Mouse (Mus musculus) forebrain, postnatal 0 days (tissue): ENCODE data around the gene Negr1. TPM values are rescaled to one million over a fixed set of nuclear protein-coding genes. Genes with fewer than 3 reads are reported as not detected.

Experiments
- ATAC-seq: fragments of 200-750 bp; cut with Nextera tagmentation; 2 replicates; pipeline ENCODE4 v1.8.0; 2017; ENCODE audit warnings: mild to moderate bottlenecking, moderate library complexity
- DNase-seq: peaks from one replicate; pipeline ENCODE4 v3.0.0-alpha.2; 2015
- H3K27ac ChIP-seq: fragments of 300-500 bp; sonication (generic); 2 replicates; pipeline ENCODE4 v1.5.1; 2014; ENCODE audit warnings: low read depth, mild to moderate bottlenecking, antibody characterized with exemption, low read length, moderate library complexity, mixed read lengths
- H3K27me3 ChIP-seq: fragments of 300-500 bp; sonication (generic); 2 replicates; pipeline ENCODE4 v1.6.1; 2014; ENCODE audit warnings: mild to moderate bottlenecking, low read length, mixed read lengths; ENCODE audit not compliant: insufficient read depth
- H3K36me3 ChIP-seq: fragments of 300-500 bp; sonication (generic); 2 replicates; pipeline ENCODE4 v1.6.1; 2014; ENCODE audit warnings: mild to moderate bottlenecking, moderate library complexity; ENCODE audit not compliant: insufficient read depth
- H3K4me1 ChIP-seq: fragments of 300-500 bp; sonication (generic); 2 replicates; pipeline ENCODE4 v1.6.1; 2014; ENCODE audit warnings: antibody characterized with exemption; ENCODE audit not compliant: insufficient read depth
- H3K4me2 ChIP-seq: fragments of 300-500 bp; sonication (generic); 2 replicates; pipeline ENCODE4 v1.6.1; 2014; ENCODE audit warnings: low read depth, mild to moderate bottlenecking, moderate library complexity
- H3K4me3 ChIP-seq: fragments of 300-500 bp; sonication (generic); 2 replicates; pipeline ENCODE4 v1.5.1; 2014; ENCODE audit warnings: low read depth, low read length, mixed read lengths
- H3K9ac ChIP-seq: fragments of 300-500 bp; sonication (generic); 2 replicates; pipeline ENCODE4 v1.6.1; 2014; ENCODE audit warnings: mild to moderate bottlenecking
- H3K9me3 ChIP-seq: fragments of 300-500 bp; sonication (generic); 2 replicates; pipeline ENCODE4 v1.6.1; 2016; ENCODE audit warnings: low read length
- CTCF ChIP-seq: sonication (generic); IDR thresholded peaks from 2 replicates; pipeline ENCODE4 v1.5.1; 2016; ENCODE audit warnings: antibody characterized with exemption, control low read depth, low read depth
- WGBS: fragments of 180-500 bp; shearing (Covaris S2); extraction: QIAGEN DNeasy Blood & Tissue Kit; methylation state at CpG from one replicate; pipeline ENCODE4 v1.1.7; 2014; 5-methylcytosine and 5-hydroxymethylcytosine counted together
- polyA plus RNA-seq: library from polyadenylated mRNA; unstranded; fragments of >200 nt; fragmentation: Nextera tagmentation; extraction: Ambion mirVana; gene quantifications from 2 replicates; pipeline ENCODE4 v1.2.1, GENCODE M21; 2015
- total RNA-seq: library from RNA; depleted of rRNA; stranded (reverse); fragments of >200 nt; gene quantifications from 2 replicates; pipeline ENCODE4 v1.2.3, GENCODE M21; 2014

Gene Negr1
- total and polyA plus RNA-seq, 2 experiments from 2014 or later, result 65.0 to 205 TPM

GRCm38 (mm10) chr3:156606846-156607245 is 45.3 kb downstream of the Negr1 start:
- TF ChIP-seq CTCF, result no peak
- no peaks in the 10 kb centered on the region for H3K4me1 ChIP-seq
- DNase-seq, result no peak
- 83% methylated on average over 3 of the region's 3 CpGs for WGBS
- H3K27me3 ChIP-seq, result no peaks in the 10 kb centered on the region
- ATAC-seq, result no peak
- no peak overlapping the region for H3K4me3 ChIP-seq
- no peaks in the 10 kb centered on the region for H3K9me3 ChIP-seq
- H3K9ac ChIP-seq, result no peak overlapping the region
- no peak overlapping the region for H3K4me2 ChIP-seq
- H3K36me3 ChIP-seq, result no peaks in the 10 kb centered on the region
- no peak overlapping the region for H3K27ac ChIP-seq

- TF ChIP-seq CTCF, result no peak
- Histone ChIP-seq H3K27ac (no peak overlapping the region), H3K4me1 (no peaks in the 10 kb centered on the region), H3K4me2 (no peak overlapping the region), H3K4me3 (no peak overlapping the region), H3K9me3 (no peaks in the 10 kb centered on the region), H3K36me3 (no peaks in the 10 kb centered on the region), H3K27me3 (no peaks in the 10 kb centered on the region), H3K9ac (no peak overlapping the region)
- ATAC-seq (no peak), DNase-seq (no peak)
- 93% methylated on average over 2 of the region's 2 CpGs for WGBS
Observed at GRCm38 (mm10) chr3:156619921-156620320, 58.3 kb downstream of the Negr1 start.

- no peak for TF ChIP-seq CTCF
Observed at GRCm38 (mm10) chr3:156628594-156628993, 67.0 kb downstream of the Negr1 start.

GRCm38 (mm10) chr3:156632942-156633341 is 71.3 kb downstream of the Negr1 start:
- Histone ChIP-seq H3K4me3 (no peak overlapping the region), H3K27ac (no peak overlapping the region), H3K9me3 (no peaks in the 10 kb centered on the region), H3K9ac (no peak overlapping the region), H3K4me1 (no peaks in the 10 kb centered on the region), H3K36me3 (no peaks in the 10 kb centered on the region), H3K27me3 (no peaks in the 10 kb centered on the region), H3K4me2 (no peak overlapping the region)
- no peak for TF ChIP-seq CTCF
- 11% methylated on average over 3 of the region's 3 CpGs for WGBS
- ATAC-seq, result peak; percentile 81
- peak; percentile 9 for DNase-seq

More at GRCm38 (mm10) chr3:156628594-156628993, 67.0 kb downstream of the Negr1 start:
- H3K36me3 ChIP-seq, result no peaks in the 10 kb centered on the region
- no peak for ATAC-seq
- 30% methylated on average over 2 of the region's 2 CpGs for WGBS
- H3K4me2 ChIP-seq, result no peak overlapping the region
- no peak overlapping the region for H3K9ac ChIP-seq
- no peaks in the 10 kb centered on the region for H3K27me3 ChIP-seq
- DNase-seq, result no peak
- H3K9me3 ChIP-seq, result no peaks in the 10 kb centered on the region
- no peaks in the 10 kb centered on the region for H3K4me1 ChIP-seq
- no peak overlapping the region for H3K4me3 ChIP-seq
- no peak overlapping the region for H3K27ac ChIP-seq

GRCm38 (mm10) chr3:156639382-156639781 is 77.8 kb downstream of the Negr1 start:
- H3K9ac ChIP-seq, result no peak overlapping the region
- 76% methylated on average over 3 of the region's 3 CpGs for WGBS
- no peak overlapping the region for H3K27ac ChIP-seq
- H3K4me3 ChIP-seq, result no peak overlapping the region
- no peak for ATAC-seq
- no peak for DNase-seq
- no peaks in the 10 kb centered on the region for H3K27me3 ChIP-seq
- H3K4me2 ChIP-seq, result no peak overlapping the region
- TF ChIP-seq CTCF, result no peak
- H3K4me1 ChIP-seq, result no peaks in the 10 kb centered on the region
- H3K36me3 ChIP-seq, result no peaks in the 10 kb centered on the region
- H3K9me3 ChIP-seq, result no peaks in the 10 kb centered on the region

GRCm38 (mm10) chr3:156643710-156644363 is 82.2 kb downstream of the Negr1 start:
- Histone ChIP-seq H3K9ac (no peak overlapping the region), H3K27ac (no peak overlapping the region), H3K36me3 (no peaks in the 10 kb centered on the region), H3K4me2 (no peak overlapping the region), H3K9me3 (no peaks in the 10 kb centered on the region), H3K27me3 (no peaks in the 10 kb centered on the region), H3K4me1 (no peaks in the 10 kb centered on the region), H3K4me3 (no peak overlapping the region)
- ATAC-seq (no peak), DNase-seq (peak; percentile 54)
- 70% methylated on average over 3 of the region's 3 CpGs for WGBS
- TF ChIP-seq CTCF, result peak; percentile 59

- no peaks in the 10 kb centered on the region for H3K36me3 ChIP-seq
- no peaks in the 10 kb centered on the region for H3K9me3 ChIP-seq
- no peaks in the 10 kb centered on the region for H3K27me3 ChIP-seq
- no peak overlapping the region for H3K27ac ChIP-seq
- DNase-seq (no peak), ATAC-seq (no peak)
- no peak overlapping the region for H3K4me3 ChIP-seq
- no peak overlapping the region for H3K4me2 ChIP-seq
- no peaks in the 10 kb centered on the region for H3K4me1 ChIP-seq
- no peak for TF ChIP-seq CTCF
- 78% methylated on average over 3 of the region's 3 CpGs for WGBS
- H3K9ac ChIP-seq, result no peak overlapping the region
Observed at GRCm38 (mm10) chr3:156648378-156648777, 86.8 kb downstream of the Negr1 start.
